Mouse (Mus musculus) brown adipose tissue, adult 24 weeks (tissue): ENCODE results near the gene Zfp384. TPM values are rescaled to one million over a fixed set of nuclear protein-coding genes. Genes with fewer than 3 reads are reported as not detected.
A peak's percentile ranks its signal among the peaks of the same experiment; 100 is the strongest.
"Not testable (repeated sequence)": the region's sequence is repeated elsewhere in the genome, so short reads cannot be mapped to it uniquely, and the experiment has no call there.

Experiments
- H3K27ac ChIP-seq: fragments of 200-500 bp; replicated peaks from 2 replicates; pipeline ENCODE4 v1.5.1; 2012; ENCODE audit warnings: low read depth, mild to moderate bottlenecking, low read length
- H3K4me1 ChIP-seq: fragments of 200-500 bp; 2 replicates; pipeline ENCODE4 v1.6.1; 2012; ENCODE audit warnings: low read length, mixed read lengths; ENCODE audit not compliant: control insufficient read depth, insufficient read depth, insufficient read length
- H3K4me3 ChIP-seq: fragments of 200-500 bp; 2 replicates; pipeline ENCODE4 v1.5.1; 2012; ENCODE audit warnings: low read depth, mild to moderate bottlenecking, low read length, moderate library complexity; ENCODE audit not compliant: insufficient read depth
- polyA plus RNA-seq: library from polyadenylated mRNA; stranded (reverse); fragments of >200 nt; gene quantifications from 2 replicates; pipeline ENCODE4 v1.2.4, GENCODE M21; 2012; ENCODE audit not compliant: missing spikeins, insufficient read depth, insufficient read length

The Zfp384 gene
- polyA plus RNA-seq, 1 experiment = 25.6 TPM

GRCm38 (mm10) chr6:125042081-125042480, 33.1 kb downstream of the Zfp384 start:
- H3K4me3 ChIP-seq = no peak overlapping the region
- H3K27ac ChIP-seq = peak overlapping the region; percentile 54; the same call in 1 of the 2 replicates
- peaks cover 3% of the 10 kb centered on the region; the same call in 1 of the 2 replicates for H3K4me1 ChIP-seq

- Histone ChIP-seq H3K4me3 (no peak overlapping the region), H3K27ac (no peak overlapping the region)
These were observed 37.7 kb downstream of the Zfp384 start for GRCm38 (mm10) chr6:125046691-125047090.

GRCm38 (mm10) chr6:125049678-125050077, 40.7 kb downstream of the Zfp384 start, which contains the start of gene Acrbp:
Gene Acrbp, plus strand, starts transcription at chr6:125049689.
- Histone ChIP-seq H3K4me3 (no peak within 1 kb of the TSS), H3K27ac (no peak within 1 kb of the TSS), H3K4me1 (no peaks in the 10 kb centered on the region)

More at GRCm38 (mm10) chr6:125046691-125047090, 37.7 kb downstream of the Zfp384 start:
- H3K4me1 ChIP-seq = no peaks in the 10 kb centered on the region

GRCm38 (mm10) chr6:125051237-125051636, 42.3 kb downstream of the Zfp384 start:
- no peaks in the 10 kb centered on the region for H3K4me1 ChIP-seq
- no peak overlapping the region for H3K27ac ChIP-seq
- no peak overlapping the region for H3K4me3 ChIP-seq

DNA sequence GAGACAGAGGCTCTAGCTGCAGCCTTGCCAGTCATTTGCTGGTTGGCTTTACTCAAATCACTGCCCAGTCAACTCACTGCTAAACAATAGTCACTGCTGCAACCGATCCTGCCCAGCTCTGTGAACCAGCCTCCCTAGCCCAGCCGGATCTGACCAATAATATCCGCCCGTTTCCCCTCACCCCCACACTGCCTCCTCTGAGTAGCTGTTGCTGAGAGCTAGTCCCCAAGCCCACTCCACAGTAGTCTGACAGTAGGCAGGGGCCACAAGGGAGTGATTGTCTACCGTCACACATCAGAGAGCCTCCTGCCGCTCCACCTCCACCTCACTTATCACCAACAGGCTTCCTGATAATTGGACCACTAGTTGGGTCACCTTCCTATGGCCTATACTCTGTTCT, 52.5 kb downstream of the Zfp384 start:
- Histone ChIP-seq H3K27ac (no peak overlapping the region), H3K4me3 (no peak overlapping the region), H3K4me1 (no peaks in the 10 kb centered on the region)

DNA sequence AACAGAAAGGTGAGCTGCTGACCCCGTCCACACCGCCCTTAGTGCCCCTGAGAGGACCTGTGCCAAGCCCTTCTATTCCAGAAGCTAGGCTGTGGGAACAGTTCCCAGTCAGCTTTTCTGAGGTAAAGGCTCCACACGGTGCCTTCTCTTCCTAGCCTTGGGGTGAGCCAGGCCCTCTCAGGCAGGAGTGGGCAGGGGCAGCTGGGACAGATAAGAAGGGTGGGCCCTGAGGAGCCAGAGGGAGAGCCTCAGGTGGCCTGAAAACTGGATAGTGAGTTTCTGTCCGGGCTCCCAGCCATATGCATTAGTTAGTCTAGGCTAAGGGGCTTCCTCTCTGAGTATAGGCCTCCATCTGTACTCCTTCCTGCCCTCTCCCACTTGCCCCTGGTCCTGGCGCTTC, 53.6 kb downstream of the Zfp384 start:
- Histone ChIP-seq H3K4me3 (no peak overlapping the region), H3K27ac (no peak overlapping the region), H3K4me1 (no peaks in the 10 kb centered on the region)

DNA sequence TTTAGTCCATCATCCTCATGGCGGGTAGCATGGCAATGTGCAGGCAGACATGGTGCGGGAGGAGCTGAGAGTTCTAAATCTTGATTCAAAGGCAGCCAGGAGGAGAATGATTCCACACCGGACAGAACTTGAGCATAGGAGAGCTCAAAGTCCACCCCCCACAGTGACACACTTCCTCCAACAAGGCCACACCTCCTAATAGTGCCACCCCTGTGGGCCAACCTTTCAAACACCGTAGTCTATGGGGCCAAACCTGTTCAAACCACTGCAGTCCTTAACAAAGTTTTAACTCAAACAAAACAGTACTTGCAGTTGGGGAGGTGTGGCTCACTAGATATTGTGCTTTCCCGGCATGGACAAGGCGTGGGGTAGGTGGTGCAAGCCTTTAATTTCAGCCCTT, 55.0 kb downstream of the Zfp384 start:
- no peak overlapping the region for H3K4me3 ChIP-seq
- H3K27ac ChIP-seq = no peak overlapping the region
- no peaks in the 10 kb centered on the region for H3K4me1 ChIP-seq

DNA sequence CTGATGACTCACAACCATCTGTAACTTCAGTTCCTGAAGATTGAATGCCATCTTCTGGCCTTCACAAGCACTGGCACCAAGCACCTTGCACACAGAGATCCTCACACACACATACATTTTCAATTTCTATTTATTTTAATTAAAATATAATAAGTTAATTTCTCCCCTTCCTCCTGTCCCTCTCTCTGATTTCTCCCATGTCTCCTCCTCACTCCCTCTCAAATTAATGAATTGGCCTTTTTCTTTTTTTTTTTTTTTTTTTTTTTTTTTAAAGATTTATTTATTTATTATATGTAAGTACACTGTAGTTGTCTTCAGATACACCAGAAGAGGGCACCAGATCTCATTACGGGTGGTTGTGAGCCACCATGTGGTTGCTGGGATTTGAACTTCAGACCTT, 56.3 kb downstream of the Zfp384 start:
- not testable (repeated sequence) for H3K4me3 ChIP-seq, H3K4me1 ChIP-seq, H3K27ac ChIP-seq

DNA sequence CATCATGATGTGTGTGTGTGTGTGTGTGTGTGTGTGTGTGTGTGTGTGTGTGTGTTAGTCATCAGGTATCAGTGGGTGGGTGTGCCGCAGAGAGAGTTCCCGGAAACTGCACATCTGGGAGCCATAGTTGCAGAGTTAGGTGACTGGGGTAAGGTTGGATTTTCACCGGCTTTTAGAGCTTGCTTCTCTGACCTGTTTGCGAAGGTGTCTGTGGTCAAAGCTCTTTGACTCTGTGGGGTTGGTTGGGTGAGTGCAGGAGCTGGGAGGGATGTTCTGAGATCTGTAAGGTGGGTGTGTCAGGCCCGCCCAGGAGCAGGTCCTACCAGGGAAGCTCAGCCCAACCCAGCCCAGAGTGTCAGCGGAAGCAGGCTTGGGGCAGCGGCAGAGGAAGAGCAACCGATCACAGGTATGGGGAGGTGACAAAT, 58.6 kb downstream of the Zfp384 start, which contains the start of gene Lpar5:
Gene Lpar5, plus strand, starts transcription at position 350 of the 425 bp plus-strand sequence.
- Histone ChIP-seq H3K27ac (no peak within 1 kb of the TSS), H3K4me3 (no peak within 1 kb of the TSS), H3K4me1 (no peaks in the 10 kb centered on the region)

GRCm38 (mm10) chr6:125071170-125071895, 62.4 kb downstream of the Zfp384 start:
- Histone ChIP-seq H3K4me3 (peak overlapping the region; percentile 26; the same call in 1 of the 2 replicates), H3K4me1 (no peaks in the 10 kb centered on the region), H3K27ac (no peak overlapping the region; the same call in 1 of the 2 replicates)

DNA sequence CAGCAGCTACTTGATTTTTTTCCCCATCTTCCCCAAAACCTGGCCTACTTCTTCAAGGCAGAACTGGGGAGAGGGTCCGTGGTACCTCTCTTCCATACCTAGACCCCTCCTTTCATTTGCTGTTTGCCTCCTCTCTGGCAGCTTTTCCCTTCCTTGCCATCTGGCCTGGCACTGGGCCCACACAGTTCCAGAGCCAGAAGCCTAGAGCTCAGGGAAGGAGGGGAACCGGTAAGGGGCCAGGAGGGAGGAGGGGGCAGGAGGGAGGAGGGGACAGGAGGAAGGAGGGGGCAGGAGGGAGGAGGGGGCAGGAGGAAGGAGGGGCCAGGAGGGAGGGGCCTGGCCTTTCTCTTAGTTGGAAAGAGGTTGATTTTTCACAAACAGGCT, 62.9 kb downstream of the Zfp384 start:
- no peak overlapping the region for H3K27ac ChIP-seq
- H3K4me3 ChIP-seq = no peak overlapping the region
- H3K4me1 ChIP-seq = no peaks in the 10 kb centered on the region

GRCm38 (mm10) chr6:125073825-125074224, 64.9 kb downstream of the Zfp384 start:
- H3K4me1 ChIP-seq = no peaks in the 10 kb centered on the region
- H3K27ac ChIP-seq = no peak overlapping the region
- H3K4me3 ChIP-seq = no peak overlapping the region

- peak overlapping the region; percentile 46 for H3K4me3 ChIP-seq
- H3K27ac ChIP-seq = no peak overlapping the region
- no peaks in the 10 kb centered on the region for H3K4me1 ChIP-seq
These were observed 72.4 kb downstream of the Zfp384 start for GRCm38 (mm10) chr6:125081394-125081793.

DNA sequence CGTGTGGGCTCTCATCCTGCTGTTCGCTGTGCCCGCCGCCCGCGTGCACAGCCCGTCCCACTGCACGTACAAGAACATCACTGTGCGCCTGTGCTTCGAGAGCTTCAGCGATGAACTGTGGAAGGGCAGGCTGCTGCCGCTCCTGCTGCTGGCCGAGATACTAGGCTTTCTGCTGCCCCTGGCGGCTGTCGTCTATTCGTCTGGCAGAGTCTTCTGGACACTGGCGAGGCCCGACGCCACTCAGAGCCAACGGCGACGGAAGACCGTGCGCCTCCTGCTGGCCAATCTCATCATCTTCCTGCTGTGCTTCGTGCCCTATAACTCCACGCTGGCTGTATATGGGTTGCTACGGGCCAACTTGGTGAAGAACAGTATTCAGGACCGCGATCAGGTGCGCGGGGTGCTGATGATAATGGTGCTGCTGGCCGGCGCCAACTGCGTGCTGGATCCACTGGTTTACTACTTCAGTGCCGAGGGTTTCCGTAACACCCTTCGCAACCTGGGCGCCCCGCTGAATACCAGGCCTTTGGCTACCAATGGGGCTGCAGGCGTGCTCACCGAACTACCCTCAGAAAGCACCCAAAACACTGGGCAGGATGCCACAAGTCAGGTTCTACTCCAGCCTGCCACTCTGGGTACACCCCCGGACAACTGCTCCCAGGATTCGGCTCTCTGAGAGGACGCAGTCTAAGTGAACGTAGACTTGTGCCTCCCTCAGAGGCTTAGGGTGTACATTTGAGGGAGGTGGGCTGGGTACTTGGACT, 73.0 kb downstream of the Zfp384 start:
- H3K4me3 ChIP-seq = peak overlapping the region; percentile 46
- no peak overlapping the region for H3K27ac ChIP-seq
- H3K4me1 ChIP-seq = no peaks in the 10 kb centered on the region

DNA sequence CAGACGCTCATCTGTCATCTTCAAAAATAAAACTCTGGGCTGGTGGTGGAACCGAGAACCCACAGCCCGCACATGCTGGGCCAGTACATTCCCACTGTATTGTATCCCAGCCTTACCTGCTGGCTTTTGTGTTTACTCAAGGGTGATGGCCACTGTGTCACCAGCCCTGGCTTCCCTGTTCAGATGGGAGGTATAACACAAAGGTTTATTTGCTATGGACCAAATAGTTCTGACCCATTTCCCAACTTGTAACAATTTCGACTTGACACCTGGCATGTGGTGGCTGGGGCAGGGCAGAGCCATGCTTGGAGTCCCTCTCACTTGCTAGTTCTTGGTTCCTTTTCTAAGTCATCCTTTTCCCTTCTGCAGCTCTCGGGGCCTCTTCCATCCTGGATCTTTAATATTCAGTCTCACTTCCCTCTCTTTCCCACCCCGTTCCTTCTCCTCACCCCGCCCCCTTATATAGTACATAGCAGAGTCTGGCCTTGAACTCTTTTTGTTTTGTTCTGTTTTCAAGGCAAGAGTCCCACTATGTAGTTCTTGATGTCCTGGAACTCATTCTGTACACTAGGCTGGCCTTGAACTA, 73.9 kb downstream of the Zfp384 start:
- Histone ChIP-seq H3K4me1 (no peaks in the 10 kb centered on the region), H3K4me3 (no peak overlapping the region), H3K27ac (no peak overlapping the region)
